Mouse (Mus musculus) brain, embryonic 14.5 days (tissue): ENCODE data around the gene BC028528. TPM values are rescaled to one million over a fixed set of nuclear protein-coding genes. Genes with fewer than 3 reads are reported as not detected.

Experiments used
- DNase-seq: peaks from one replicate; pipeline ENCODE4 v3.0.0-alpha.2; 2011; ENCODE audit warnings: low read depth
- CTCF ChIP-seq: fragments of 200-500 bp; IDR thresholded peaks from 2 replicates; pipeline ENCODE4 v1.5.1; 2012; ENCODE audit warnings: inconsistent platforms, mild to moderate bottlenecking, moderate library complexity, borderline replicate concordance; ENCODE audit not compliant: insufficient read depth, insufficient read length; ENCODE audit errors: extremely low read depth
- POLR2A ChIP-seq: fragments of 200-500 bp; IDR thresholded peaks from 2 replicates; pipeline ENCODE4 v1.6.1; 2012; ENCODE audit warnings: mild to moderate bottlenecking, inconsistent platforms, borderline replicate concordance; ENCODE audit not compliant: poor library complexity, insufficient read depth, insufficient read length, severe bottlenecking; ENCODE audit errors: extremely low read depth
- polyA plus RNA-seq: library from polyadenylated mRNA; depleted of rRNA; stranded (reverse); fragments of >200 nt; gene quantifications from 2 replicates; pipeline ENCODE4 v1.2.3, GENCODE M21; 2012

The BC028528 gene
- polyA plus RNA-seq, 1 experiment, result 12.1 TPM

DNA sequence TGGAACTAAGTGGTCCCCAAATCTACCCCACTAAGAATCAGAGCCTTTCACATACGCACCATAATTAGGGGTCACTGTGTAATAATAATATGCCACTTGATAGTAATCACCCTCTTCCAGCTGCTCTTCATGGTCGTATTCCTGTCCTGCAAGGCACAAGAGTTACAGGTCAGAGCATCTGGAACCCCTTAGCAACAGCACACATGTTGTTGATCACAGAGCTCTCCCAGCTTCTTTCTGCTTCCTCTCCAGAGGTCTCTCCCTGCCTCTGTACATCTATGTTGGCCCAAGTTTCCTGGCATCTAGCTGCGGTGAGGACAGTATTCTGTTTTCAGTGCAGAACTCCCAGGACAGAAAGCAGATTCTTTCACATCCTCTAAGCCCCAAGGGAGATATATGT is 2.1 kb downstream of the BC028528 start:
- no peak for DNase-seq
- TF ChIP-seq POLR2A, result no peak
- no peak for TF ChIP-seq CTCF

DNA sequence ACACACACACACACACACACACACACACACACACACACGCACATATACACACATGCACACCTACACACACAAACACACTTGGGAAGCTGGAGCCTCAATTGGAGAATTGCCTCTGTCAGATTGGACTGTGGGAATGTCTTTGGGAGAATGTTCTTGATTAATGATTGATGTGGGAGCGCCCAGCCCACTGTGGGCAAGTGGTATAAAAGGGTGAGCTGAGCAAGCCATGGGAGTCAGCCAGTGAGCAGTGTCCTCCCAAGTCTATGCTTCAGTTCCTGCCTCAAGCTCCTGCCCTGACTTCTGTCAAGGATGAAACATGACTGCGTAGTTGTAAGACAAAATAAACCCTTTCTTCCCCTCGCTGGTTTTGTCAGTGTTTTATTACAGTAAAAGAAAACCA is 4.2 kb downstream of the BC028528 start:
- no peak for TF ChIP-seq POLR2A
- TF ChIP-seq CTCF, result no peak
- DNase-seq, result no peak

DNA sequence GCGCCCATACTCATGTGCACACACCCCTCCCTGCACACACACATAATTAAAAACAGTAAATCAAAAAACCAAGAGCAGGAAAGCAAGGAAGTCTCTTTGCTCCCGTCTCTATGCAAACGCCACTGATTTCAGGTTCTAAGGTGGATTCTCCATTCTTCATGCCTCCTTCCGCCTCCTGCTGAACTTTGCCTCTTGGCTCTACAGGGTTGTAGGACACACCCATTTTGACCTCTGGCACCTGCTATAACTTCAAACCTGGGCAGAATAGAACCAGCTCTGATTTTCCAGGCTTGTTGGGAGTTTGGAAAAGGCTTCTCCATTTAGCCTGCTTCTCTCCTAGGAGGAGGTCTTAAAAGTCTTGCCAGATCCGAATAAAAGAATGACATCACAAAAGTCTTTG is 7.4 kb downstream of the BC028528 start:
- TF ChIP-seq CTCF (no peak), POLR2A (no peak)
- no peak for DNase-seq

DNA sequence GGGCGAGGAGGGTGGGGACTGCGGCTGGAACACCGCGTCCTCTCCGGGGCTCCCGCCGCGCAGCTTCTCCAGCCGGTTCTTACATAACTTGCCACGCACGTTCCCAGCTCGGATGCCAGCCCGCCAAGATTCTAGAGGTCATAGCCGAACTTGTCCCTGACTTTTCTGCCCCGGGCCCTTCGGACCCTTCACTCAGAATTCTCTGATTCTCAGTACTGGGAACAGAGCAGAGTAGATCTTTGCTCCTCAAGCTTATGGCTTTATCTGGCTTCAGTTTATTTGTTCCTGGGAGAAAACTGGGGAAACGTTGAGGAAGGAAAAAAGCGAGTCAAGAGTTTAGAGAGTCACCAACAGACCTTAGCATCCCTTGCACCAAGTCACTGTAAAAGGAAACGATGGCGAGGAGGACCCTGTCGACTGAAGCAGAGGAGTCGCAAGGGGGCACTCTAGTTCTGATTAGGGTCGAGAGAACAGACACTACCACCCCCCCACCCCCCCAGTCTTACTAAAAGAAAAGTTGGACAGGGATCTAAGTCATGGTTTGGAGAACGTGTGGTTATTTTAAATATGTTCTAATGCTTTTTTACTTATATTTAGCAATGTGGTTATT is 8.9 kb downstream of the BC028528 start:
- DNase-seq, result peak; percentile 68
- TF ChIP-seq CTCF, result peak; percentile 52; the same call in 1 of the 2 replicates
- no peak for TF ChIP-seq POLR2A

DNA sequence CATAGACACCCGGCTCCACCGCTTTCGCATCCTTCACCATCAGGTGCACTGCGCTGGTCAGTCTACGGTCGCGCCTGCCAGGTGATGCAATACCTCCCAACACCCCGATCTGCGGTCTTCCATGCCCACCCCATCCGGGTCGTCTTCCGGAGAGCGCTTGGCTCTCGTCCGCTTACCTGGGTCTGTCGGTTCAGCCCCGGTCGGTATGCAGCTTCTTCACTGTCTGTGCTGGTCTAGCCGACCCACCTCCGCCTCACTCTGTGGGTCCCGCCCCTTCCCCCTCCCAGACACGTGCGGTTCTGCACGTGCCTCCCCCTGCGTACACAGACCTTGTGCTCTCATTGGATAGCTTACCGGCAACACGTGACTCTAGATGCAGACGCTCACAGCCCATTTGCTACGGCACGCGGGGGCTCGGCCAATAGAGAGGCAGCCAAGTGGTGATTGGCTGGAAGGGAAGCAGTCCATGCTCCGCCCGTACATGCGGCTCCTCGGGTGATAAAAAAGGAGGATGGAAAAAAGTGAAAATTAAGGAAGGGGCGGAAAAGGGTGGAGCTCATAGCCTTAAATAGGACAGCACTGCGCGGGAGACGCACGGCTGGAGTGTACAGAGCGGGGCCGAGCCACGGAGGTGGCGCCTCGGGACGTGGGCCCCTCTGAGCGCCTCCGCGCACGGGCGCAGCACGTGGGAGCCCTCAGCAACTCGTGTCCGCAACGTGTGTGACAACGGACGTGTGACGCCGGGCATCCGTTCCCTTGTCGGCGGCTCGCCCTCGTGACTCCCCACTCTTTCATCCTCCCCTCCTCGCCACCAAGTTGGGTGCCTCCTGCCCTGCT is 9.6 kb downstream of the BC028528 start, which contains the start of gene Ciart:
Ciart (minus strand) TSS at position 273 of the 837 bp plus-strand sequence.
- TF ChIP-seq CTCF (no peak), POLR2A (no peak)

DNA sequence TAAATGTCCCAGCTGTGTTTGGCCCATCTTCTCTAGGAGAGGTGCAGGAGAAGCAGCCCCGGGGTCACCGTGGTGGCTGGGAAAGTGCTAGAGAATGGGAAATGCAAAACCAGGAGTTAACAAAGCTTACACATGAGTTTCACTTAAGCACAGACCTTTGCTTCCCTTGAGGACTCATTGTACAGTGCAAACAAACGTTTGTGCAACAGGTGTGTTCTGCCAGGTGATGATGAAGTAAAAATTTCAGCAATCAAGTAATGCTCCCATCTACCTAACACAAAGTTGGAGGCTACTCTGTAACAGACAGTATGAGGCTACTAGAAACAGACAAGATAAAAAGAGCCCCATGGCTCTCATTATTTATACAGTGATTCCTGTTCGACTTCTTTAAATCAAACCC is 12.7 kb downstream of the BC028528 start:
- DNase-seq, result no peak
- TF ChIP-seq CTCF (no peak), POLR2A (no peak)

More for the DNA sequence above, 9.6 kb downstream of the BC028528 start, which contains the start of gene Ciart:
- peak; percentile 99 for DNase-seq

DNA sequence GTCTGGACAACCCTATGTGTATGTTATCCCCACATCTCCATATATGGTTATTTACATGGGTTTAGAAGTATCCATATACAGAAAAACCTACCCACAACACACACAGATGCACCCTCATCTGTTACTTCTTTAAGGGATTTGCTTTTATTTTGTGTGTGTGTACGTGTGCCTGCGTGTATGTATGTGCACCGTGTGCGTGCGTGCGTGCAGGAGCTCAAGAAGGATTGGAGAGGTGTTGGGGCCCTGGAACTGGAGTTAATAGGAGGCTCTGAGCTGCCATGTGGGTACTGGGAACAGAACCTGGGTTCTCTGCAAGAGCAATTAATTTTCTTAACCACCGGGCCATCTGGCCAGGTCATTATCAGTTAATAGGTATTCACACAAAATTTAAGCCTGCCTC is 19.8 kb downstream of the BC028528 start:
- TF ChIP-seq CTCF (no peak), POLR2A (no peak)
- DNase-seq, result peak; percentile 2

DNA sequence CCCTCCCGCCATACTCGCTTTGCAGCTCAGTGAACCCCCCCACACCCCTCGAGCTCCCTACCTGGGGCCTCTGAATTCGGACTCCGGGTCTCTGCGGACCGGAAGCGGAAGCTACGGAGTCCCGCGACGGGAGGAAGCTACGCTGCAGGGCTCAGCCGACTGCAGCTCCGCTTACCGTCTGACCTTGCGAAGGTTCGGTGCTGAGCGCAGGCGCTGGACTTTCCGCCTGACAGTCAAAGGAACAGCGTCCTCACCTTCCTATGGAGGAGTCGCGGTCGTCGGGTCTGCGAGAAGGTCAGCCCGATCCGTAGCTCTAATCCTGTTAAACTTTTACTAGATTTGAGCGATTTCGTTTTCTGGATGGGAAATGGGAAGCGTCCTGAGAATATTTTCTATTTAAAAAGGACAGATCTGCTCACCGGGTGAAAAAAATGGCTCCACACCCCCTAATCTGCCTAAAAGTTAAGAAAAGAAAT is 20.4 kb downstream of the BC028528 start, which contains the start of gene Mrps21:
Mrps21 (minus strand) TSS at position 128 of the 476 bp plus-strand sequence.
- TF ChIP-seq POLR2A (peak; percentile 44; the same call in 1 of the 2 replicates), CTCF (no peak)
- peak; percentile 96 for DNase-seq

DNA sequence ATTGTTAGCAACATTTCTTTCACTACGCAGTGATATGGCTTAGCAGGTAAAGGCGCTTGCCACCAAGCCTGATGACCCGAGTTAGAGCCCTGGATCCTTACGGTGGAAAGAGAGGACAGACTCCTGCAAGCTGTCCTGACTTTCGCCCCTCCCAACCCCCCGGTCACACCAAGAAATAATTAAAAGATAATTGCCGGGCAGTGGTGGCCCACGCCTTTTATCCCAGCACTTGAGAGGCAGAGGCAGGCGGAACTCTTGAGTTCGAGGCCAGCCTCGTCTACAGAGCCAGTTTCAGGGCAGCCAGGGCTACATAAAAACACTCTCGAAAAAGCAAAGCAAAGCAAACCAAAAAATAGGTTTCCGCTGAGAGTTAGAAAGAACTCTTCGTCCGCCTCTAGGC is 20.8 kb downstream of the BC028528 start:
- TF ChIP-seq POLR2A, result no peak
- TF ChIP-seq CTCF, result no peak

DNA sequence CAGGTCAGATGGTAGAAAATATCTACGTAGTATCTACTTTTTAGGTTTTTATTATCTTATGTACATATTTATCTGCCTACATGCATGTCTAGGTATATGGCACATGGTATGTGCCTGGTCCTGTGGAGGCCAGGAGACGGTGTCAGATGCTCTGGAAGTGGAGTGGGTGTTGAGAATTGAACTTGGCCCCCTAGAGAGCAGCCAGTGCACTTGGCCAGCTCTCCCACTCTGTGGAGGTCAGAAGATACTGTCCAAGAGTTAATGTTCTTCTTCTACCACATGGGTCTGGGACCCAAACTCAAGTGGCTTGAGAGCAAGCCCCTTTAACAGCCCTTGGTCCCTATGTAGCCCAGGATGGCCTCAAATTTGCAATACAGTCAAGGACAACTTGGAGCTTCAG is 24.4 kb downstream of the BC028528 start:
- no peak for DNase-seq
- no peak for TF ChIP-seq POLR2A
- no peak for TF ChIP-seq CTCF

More for the DNA sequence above, 20.8 kb downstream of the BC028528 start:
- DNase-seq, result no peak

DNA sequence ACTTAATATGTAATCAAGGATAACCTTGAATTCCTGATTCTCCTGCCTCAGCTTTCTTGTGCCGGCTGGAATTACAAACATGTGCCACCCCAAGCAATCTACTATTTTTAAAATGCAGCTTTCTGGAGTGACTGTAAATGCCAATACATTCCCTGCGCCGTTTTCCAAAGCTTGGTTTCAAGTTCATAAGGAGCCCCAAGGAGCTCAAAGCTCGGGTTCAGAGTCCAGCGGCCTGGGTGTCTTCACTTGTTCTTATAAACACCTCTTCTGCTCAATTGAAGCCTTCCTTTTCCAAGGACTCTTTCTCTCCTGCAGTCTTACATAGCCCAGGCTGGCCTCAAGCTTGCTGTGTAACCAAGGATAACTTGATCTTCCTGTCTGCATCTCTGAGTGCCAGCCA is 25.7 kb downstream of the BC028528 start:
- no peak for DNase-seq
- TF ChIP-seq POLR2A (no peak), CTCF (no peak)
